Mouse (Mus musculus) monocyte, adult 5-6 weeks (primary cell): ENCODE data around the gene Clnk. TPM values are rescaled to one million over a fixed set of nuclear protein-coding genes. Genes with fewer than 3 reads are reported as not detected.
A peak's percentile ranks its signal among the peaks of the same experiment; 100 is the strongest.
"Not testable (repeated sequence)": the region's sequence is repeated elsewhere in the genome, so short reads cannot be mapped to it uniquely, and the experiment has no call there.

Experiments used
- ATAC-seq: fragments of 153-309, 156-312 bp; replicated peaks from 2 replicates; pipeline ENCODE4 v1.8.0; 2017; ENCODE audit warnings: mild to moderate bottlenecking; ENCODE audit not compliant: low TSS enrichment, insufficient number of reproducible peaks, severe bottlenecking, poor library complexity, low FRiP score
- total RNA-seq: library from RNA; stranded (forward); fragments of 200-1000, 200-491, 200-594 nt; gene quantifications from 3 replicates; pipeline ENCODE4 v1.2.3, GENCODE M21; 2017

Gene Clnk
- 2.1 to 36.0 TPM (median 9.5 TPM) in 3 replicates for total RNA-seq

DNA sequence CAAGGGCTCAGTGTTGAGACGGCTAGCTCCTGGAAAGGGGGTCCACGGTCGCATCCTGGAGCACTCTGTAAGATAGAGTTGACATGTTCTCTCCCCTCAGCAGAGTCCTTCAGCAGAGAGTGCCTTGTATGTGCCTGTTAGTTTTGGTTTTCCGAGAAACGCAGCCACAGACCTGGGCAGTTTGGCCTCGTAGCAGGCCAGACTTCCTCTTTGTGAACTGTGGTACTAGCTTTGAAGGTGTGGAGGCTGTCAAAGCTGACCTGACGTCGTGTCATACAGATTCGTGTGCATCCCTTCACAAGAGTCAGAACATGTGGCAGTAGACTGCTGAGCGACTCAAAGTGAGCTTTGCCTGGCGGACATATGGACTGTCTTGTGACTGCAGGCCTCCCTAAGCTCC is at the start of gene Clnk:
TSS of gene Clnk (minus strand) at position 191 of the 400 bp plus-strand sequence.
- ATAC-seq = peak; percentile 66; the same call in 1 of the 2 replicates

DNA sequence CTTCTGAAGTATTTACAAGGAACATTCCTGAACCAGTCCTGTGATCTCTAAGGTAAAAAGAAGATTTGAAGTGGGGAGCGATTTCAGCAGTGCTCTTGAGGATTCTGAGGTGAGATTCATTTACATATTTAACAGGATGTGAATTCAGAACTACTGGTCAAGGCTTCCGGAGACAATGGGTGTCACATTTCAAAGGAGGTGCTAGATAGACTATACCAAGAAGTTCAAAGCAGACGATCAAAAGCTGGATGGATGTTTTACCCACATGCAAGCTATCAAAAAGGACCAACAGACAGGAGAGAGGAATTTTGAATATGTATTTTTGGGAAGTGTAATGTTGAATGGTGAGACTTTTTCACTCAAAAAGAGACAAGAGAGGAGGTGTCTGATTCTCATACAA is 28.7 kb upstream of the Clnk start:
- ATAC-seq = no peak

GRCm38 (mm10) chr5:38904528-38905044 is 28.0 kb upstream of the Clnk start:
- no peak for ATAC-seq

- ATAC-seq = no peak
Observed at GRCm38 (mm10) chr5:38902889-38903288, 26.3 kb upstream of the Clnk start.

GRCm38 (mm10) chr5:38899051-38899450 is 22.4 kb upstream of the Clnk start:
- ATAC-seq = no peak

- no peak for ATAC-seq
Observed at GRCm38 (mm10) chr5:38888646-38889045, 12.0 kb upstream of the Clnk start.

- ATAC-seq = no peak
Observed at GRCm38 (mm10) chr5:38886623-38887275, 10.1 kb upstream of the Clnk start.

DNA sequence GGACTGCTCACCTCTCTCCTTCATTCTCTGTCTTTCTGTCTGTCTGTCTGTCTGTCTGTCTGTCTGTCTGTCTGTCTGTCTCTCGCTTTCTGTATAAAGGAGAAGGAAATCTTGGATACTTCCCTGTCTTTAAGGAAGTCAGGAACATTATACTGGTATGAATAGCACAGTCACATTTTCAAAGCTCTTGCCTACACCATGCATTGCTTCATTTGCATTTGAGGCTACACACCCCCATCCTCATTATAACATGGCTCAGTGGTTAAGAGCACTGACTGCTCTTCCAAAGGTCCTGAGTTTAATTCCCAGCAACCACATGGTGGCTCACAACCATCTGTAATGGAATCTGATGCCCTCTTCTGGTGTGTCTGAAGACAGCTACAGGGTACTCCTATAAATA is 6.0 kb upstream of the Clnk start:
- ATAC-seq = not testable (repeated sequence)

GRCm38 (mm10) chr5:38881728-38882620 is 5.4 kb upstream of the Clnk start:
- ATAC-seq = no peak

- ATAC-seq = no peak
Observed at GRCm38 (mm10) chr5:38881416-38881727, 4.8 kb upstream of the Clnk start.

DNA sequence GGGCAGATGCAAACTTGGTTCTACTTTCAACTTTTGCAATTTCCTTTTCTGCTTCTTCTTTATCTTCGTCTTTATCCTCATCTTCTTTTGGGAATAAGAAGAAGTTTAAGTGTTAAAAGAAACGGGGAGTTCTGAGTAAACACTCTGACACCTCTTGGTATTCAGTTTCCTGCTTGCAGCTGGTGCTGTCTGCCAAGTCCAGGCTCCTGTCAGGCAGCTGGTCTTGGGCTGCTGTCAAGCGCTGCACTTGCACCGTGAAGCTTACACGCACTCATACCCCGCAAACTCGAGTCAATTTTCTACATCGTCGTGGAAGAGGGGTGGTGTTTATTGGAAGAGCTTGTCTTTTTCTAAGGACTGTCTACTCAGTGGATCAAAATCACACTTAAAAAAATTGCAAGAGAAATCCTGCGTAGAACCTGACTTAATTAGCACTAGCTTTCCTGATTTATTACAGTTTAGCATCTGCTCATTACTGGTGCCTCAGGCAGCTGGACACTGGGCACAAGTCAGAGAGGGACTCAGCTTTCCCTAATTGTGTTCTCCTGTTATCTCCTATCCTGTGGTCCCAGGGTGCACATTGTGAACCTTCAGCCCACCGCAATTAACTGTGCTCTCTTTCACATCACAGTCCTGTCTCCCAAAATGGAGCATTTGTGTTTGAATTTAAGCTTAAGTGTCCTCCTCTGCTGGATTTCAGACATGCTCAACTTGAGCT is 3.5 kb upstream of the Clnk start:
- ATAC-seq = no peak

- no peak for ATAC-seq
Observed at GRCm38 (mm10) chr5:38875403-38875802, 1.2 kb downstream of the Clnk start.

DNA sequence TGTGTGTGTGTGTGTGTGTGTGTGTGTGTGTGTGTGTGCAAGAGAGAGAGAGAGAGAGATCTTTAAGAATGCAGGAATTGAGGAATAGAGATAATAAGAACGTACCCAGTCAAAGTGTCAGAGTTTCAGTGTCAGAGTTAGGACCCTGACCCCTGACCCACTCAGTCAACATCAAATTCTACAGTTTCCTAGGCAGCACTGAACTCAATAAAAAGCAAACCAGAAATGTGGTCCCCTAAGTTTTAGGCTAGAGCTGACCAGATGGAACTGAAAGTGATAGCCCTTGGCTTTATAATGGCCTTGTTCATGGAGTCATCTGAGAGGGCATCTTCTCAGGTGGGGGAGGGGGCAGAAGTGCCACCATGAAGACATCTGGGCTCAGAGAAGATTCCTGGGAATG is 1.7 kb downstream of the Clnk start:
- no peak for ATAC-seq

DNA sequence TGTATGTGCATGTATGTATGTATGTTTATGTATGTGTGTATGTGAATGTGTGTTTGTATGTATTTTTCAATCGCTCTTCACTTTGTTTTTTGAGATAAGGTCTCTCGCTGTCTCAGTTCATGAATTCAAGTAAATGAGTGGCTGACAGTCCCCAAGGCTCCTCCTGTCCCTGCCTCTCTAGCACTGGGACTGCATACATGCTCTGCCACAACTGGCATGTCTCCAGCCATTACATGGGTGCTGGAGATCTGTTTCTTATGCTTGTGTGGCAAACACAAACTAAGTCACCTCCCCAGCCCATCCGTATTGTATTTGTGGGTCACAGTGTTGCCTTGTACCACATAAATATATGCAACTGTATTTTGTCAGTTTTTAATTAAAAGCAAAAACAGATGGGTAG is 3.7 kb downstream of the Clnk start:
- no peak for ATAC-seq

GRCm38 (mm10) chr5:38871591-38871990 is 5.0 kb downstream of the Clnk start:
- no peak for ATAC-seq

- no peak for ATAC-seq
Observed at GRCm38 (mm10) chr5:38870485-38870884, 6.1 kb downstream of the Clnk start.

- ATAC-seq = no peak
Observed at GRCm38 (mm10) chr5:38869976-38870375, 6.6 kb downstream of the Clnk start.

DNA sequence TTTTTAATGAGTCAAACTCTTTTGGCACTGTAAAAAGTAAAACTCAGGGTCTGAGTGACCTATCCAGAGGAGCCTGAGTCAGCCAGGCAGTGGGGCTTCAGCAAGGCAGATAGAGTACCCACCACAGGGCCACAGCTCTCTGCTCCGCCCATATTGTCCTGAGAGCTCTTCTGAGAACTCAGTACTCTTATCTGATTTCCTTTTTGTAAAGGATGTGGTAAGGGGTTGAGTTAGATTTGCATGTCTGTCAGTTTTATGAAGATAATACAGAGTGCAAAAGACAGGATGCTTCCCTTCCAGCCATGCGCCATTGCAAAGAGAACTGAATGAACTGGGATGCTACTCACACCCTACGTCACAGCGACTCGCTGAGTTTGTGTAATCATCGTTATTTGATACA is 12.0 kb downstream of the Clnk start:
- ATAC-seq = peak; percentile 53

DNA sequence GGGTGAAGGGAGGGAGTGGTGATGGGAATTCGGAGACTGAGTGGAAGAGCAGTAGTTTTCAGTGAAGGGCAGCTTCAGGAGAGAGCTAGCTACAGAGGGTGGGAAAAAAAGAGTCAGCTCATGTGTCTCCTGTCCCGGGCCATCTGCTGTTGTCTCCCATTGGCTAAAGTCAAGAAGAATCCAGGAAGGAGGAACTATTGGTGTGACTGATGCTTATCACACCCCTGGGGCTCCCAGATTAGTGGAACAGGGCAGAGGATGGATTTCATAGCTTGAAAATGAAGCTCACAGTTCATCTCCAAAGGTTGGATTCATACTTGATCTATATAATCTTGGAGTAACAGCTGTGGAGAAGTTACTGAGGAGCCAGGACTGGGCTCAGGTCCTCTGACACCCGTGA is 13.6 kb downstream of the Clnk start:
- ATAC-seq = no peak
